Mouse (Mus musculus): ENCODE measurements at regions not wholly inside any gene's neighbourhood (a gene's known extent, or its start where the extent isn't known, plus 50 kb on each side); places are given as distances from the start of the nearest gene placed in this dataset.

DNA sequence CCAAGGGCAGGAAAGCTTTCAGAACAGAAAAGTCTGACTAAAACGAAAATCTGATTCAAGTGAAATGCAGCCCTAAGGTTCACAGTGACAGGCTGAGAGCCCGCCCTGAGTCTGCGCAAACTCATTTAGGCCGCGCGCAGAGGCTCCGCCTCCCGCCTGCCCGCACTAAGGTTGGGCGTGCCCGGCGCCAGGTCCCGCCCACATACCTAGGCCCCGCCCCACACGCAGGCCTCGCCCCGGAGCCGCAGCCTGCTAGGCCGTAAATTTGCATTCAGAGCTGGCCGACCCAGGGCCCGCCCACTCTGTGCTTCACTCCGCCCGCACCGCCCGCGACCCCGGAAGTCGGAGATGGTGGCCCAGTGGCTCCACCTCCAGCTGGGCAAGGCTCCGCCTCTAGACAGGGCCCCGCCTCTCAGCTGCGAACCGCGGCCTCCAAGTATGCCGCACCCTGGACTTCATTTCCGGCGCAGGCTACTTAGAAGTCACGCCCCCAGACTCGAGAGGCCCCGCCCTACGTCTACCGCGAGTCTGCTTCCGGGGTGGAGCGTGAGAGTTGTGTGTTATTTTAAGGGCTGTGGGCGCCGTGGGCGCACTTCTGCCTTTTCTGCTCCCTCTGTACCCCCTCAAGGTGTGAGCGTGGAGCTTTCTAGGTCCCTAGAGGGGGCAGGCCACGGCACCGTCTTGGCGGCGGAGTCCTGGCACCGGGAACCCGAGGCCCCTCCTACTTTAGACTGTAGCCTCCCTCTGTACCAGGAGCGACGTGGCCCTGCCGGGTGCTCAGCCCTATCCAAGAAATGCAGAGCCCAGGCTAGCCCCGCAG, 52.3 kb upstream of the Wnt7b start:
- Histone ChIP-seq H3K4me3 (ENCODE audit: low read depth, low read length) (peak overlapping the region; percentile 62), H3K27ac (ENCODE audit: low read depth, low read length) (peak overlapping the region; percentile 65; the same call in 1 of the 2 replicates), H3K4me1 (replicated peaks; ENCODE audit: control insufficient read depth, insufficient read depth, low read length) (no peaks in the 10 kb centered on the region), H3K9ac (ENCODE audit: low read depth, low read length) (peak overlapping the region; percentile 73), H3K4me2 (replicated peaks; ENCODE audit: low read depth, low read length) (peak overlapping the region; percentile 46), H3K27me3 (ENCODE audit: control insufficient read depth, insufficient read depth, low read length) (0 out of 2 replicates have a peak, but pooled peaks cover 2% of the 10 kb centered on the region), H3K36me3 (ENCODE audit: control insufficient read depth, insufficient read depth, low read length) (no peaks in the 10 kb centered on the region), H3K9me3 (ENCODE audit: control insufficient read depth, low read length) (no peaks in the 10 kb centered on the region)
- DNase-seq (ENCODE audit: low spot score) (peak; percentile 98), ATAC-seq (ENCODE audit: low FRiP score) (peak; percentile 99)
- under 1% methylated on average over 56 of the region's 58 CpGs for WGBS

DNA sequence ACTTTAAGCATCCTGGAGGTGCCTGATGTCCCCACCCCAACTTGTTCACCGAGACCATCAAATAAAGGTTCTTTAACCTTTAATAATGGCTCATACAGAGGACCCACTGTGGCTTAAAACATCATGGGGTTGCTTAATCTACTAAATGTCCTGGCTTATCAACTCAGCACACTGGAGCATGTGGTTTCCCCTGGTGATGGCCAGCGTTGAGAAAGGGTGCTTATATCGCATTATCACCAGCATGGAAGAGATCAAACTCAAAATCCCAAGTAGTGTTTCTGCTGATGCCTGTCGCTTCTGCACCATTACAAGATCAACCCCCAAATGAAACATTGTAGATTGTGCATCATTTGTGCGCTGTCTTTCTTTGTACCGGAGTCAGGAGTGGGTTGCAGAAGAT, 53.2 kb upstream of the Wnt7b start:
- Histone ChIP-seq H3K9ac (ENCODE audit: low read depth, low read length) (no peak overlapping the region; the same call in 1 of the 2 replicates), H3K27ac (ENCODE audit: low read depth, low read length) (no peak overlapping the region)
- WGBS, result 95% methylated on average over 6 of the region's 6 CpGs

DNA sequence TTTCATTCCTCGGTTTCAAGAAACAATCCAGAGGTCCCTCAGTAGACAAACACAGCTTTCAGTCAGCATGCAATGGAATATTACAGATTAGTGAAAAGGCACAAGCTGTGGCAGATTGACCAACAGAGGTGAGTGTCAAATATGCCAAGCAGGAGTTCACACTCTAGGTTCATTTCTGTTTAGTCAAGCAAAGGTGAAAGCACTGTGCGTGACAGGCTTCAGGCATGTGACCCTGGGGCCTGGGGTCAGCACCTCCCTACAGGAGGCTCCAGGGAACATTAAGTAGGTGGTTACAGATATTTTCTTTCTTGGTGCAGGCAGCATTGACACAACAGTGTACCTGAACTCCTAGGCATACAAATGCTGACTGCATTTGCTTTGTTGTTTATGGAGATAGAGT, 57.3 kb upstream of the Wnt7b start:
- H3K36me3 ChIP-seq (ENCODE audit: control insufficient read depth, insufficient read depth, low read length), result no peaks in the 10 kb centered on the region
- H3K27me3 ChIP-seq (ENCODE audit: control insufficient read depth, insufficient read depth, low read length), result peaks cover 16% of the 10 kb centered on the region
- no peak overlapping the region for H3K4me3 ChIP-seq (ENCODE audit: low read depth, low read length)
- no peaks in the 10 kb centered on the region for H3K9me3 ChIP-seq (ENCODE audit: control insufficient read depth, low read length)
- no peak overlapping the region for H3K9ac ChIP-seq (ENCODE audit: low read depth, low read length)
- no peak overlapping the region for H3K27ac ChIP-seq (ENCODE audit: low read depth, low read length)
- H3K4me2 ChIP-seq (replicated peaks; ENCODE audit: low read depth, low read length), result no peak overlapping the region
- 75% methylated on average over 2 of the region's 2 CpGs for WGBS
- no peaks in the 10 kb centered on the region for H3K4me1 ChIP-seq (replicated peaks; ENCODE audit: control insufficient read depth, insufficient read depth, low read length)
- no peak for DNase-seq (ENCODE audit: low spot score)
- ATAC-seq (ENCODE audit: low FRiP score), result no peak

More for the DNA sequence above, 53.2 kb upstream of the Wnt7b start:
- no peaks in the 10 kb centered on the region for H3K36me3 ChIP-seq (ENCODE audit: control insufficient read depth, insufficient read depth, low read length)
- 0 out of 2 replicates have a peak, but pooled peaks cover 2% of the 10 kb centered on the region for H3K27me3 ChIP-seq (ENCODE audit: control insufficient read depth, insufficient read depth, low read length)
- DNase-seq (ENCODE audit: low spot score), result no peak
- no peak for ATAC-seq (ENCODE audit: low FRiP score)
- H3K9me3 ChIP-seq (ENCODE audit: control insufficient read depth, low read length), result no peaks in the 10 kb centered on the region
- no peak overlapping the region; the same call in 1 of the 2 replicates for H3K4me3 ChIP-seq (ENCODE audit: low read depth, low read length)
- no peaks in the 10 kb centered on the region for H3K4me1 ChIP-seq (replicated peaks; ENCODE audit: control insufficient read depth, insufficient read depth, low read length)
- H3K4me2 ChIP-seq (replicated peaks; ENCODE audit: low read depth, low read length), result peak overlapping the region; percentile 46

DNA sequence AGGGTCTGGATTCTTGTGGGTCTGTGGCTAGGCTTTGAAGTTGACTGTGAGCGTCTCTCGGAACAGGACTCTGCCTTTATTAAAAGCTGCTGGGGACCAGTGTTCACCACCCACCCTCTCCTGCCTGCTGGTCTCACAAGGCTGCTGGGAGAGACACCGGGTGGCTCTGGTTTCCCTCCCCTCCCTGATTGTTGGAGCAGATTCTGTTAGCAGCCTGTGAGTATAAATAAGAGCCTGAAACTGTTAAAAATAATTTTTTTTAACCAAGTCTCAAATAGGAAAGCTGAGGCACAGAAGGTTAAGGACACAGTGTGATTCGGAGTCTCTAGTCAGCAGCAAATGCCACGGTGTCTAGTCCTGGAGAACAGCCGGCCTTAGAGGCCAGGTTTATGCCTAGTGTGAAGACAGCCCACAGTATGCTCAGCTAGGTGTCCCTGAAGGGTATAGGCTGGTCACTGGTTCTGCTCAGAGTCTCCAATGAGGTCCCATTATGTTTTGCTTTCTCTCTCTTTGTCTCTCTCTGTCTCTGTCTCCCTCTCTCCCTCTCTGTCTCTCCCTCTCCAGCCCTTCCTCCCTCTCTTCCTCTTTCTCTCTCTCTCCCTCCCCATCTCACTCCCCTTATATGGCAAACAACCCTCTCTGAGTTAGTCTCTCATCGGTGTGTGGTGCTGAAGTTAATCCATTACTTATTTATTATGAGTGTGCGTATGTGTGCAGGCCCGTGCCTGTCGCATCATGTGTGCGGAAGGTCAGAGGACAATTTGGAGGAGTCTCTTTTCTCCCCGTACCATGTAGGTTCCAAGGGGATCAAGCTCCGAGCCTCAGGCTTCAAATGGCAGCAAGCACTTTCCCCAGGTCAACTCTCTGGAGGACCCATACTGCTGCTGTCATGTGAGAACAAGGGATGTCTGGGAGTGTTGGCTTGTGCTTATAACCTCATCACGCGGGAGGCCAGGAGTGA, 59.1 kb upstream of the Wnt7b start:
- H3K36me3 ChIP-seq (ENCODE audit: control insufficient read depth, insufficient read depth, low read length), result no peaks in the 10 kb centered on the region
- H3K27me3 ChIP-seq (ENCODE audit: control insufficient read depth, insufficient read depth, low read length), result peaks cover 34% of the 10 kb centered on the region
- H3K4me3 ChIP-seq (ENCODE audit: low read depth, low read length), result no peak overlapping the region
- H3K9ac ChIP-seq (ENCODE audit: low read depth, low read length), result no peak overlapping the region
- DNase-seq (ENCODE audit: low spot score) (no peak), ATAC-seq (ENCODE audit: low FRiP score) (no peak)
- no peaks in the 10 kb centered on the region for H3K9me3 ChIP-seq (ENCODE audit: control insufficient read depth, low read length)
- no peak overlapping the region for H3K27ac ChIP-seq (ENCODE audit: low read depth, low read length)
- no peak overlapping the region for H3K4me2 ChIP-seq (replicated peaks; ENCODE audit: low read depth, low read length)
- WGBS, result 81% methylated on average over 15 of the region's 15 CpGs
- peaks cover 2% of the 10 kb centered on the region; the same call in 1 of the 2 replicates for H3K4me1 ChIP-seq (replicated peaks; ENCODE audit: control insufficient read depth, insufficient read depth, low read length)

DNA sequence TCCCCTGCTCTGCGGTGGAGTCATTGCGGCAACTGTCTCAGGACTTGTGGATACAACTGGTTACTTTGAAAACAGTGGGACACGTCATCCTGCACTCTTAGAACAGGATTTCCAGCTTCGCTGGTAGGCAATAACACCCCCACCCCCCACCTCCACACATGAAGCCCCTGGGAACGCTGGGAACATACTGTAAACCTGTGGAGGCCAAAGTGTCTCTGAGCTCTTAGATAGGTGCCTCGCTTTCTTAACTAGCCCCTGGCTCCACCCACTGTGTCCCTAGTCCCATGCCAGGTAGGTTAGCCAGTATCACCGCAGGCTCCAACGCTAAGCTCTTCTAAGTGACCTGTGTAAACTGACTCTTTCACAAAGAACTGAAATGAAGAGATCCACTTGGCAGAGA, 63.1 kb upstream of the Wnt7b start:
- no peaks in the 10 kb centered on the region for H3K36me3 ChIP-seq (ENCODE audit: control insufficient read depth, insufficient read depth, low read length)
- DNase-seq (ENCODE audit: low spot score) (no peak), ATAC-seq (ENCODE audit: low FRiP score) (no peak)
- peaks cover 2% of the 10 kb centered on the region; the same call in 1 of the 2 replicates for H3K4me1 ChIP-seq (replicated peaks; ENCODE audit: control insufficient read depth, insufficient read depth, low read length)
- no peaks in the 10 kb centered on the region for H3K9me3 ChIP-seq (ENCODE audit: control insufficient read depth, low read length)
- peak overlapping the region; percentile 63; the same call in 1 of the 2 replicates for H3K9ac ChIP-seq (ENCODE audit: low read depth, low read length)
- 59% methylated on average over 8 of the region's 8 CpGs for WGBS
- no peak overlapping the region for H3K4me3 ChIP-seq (ENCODE audit: low read depth, low read length)
- H3K27me3 ChIP-seq (ENCODE audit: control insufficient read depth, insufficient read depth, low read length), result peaks cover 64% of the 10 kb centered on the region
- 0 out of 2 replicates have a peak overlapping the region, but pooled peaks have one; percentile 33 for H3K27ac ChIP-seq (ENCODE audit: low read depth, low read length)
- 0 out of 2 replicates have a peak overlapping the region, but pooled peaks have one; percentile 62 for H3K4me2 ChIP-seq (replicated peaks; ENCODE audit: low read depth, low read length)

DNA sequence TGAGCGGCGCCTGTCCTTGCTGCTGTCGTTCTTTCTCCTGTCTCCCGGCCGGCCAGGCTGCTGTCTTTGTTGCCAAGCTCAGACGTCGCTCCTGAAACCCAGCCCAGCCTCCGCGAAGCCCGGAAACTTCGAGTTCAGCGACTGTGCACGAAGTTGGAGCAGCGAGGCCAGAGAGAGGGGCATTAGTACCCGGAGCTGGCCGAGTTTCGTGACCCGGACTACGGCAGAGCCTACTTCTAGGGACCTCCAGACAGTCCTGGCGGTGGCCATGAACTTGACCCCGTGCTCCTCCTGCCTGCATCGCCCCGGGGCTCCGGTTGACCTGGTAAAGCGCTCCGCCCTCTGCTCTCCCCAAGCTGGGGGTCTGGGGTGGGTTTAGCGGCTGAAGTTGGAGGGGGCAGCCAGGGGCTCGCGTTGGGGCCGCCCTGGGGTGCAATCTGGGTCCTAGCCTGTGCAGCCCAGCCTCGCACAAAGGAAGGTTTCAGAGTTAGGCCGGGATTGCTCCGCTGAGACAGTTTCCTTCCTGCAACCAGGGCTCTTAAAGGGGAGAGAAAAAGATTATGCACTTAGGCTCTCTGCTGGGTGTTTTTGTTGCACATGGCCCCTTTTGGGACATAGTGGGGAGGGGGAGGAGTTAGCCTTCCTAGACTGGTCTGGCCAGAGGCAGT, 63.8 kb upstream of the Wnt7b start:
- Histone ChIP-seq H3K4me2 (replicated peaks; ENCODE audit: low read depth, low read length) (peak overlapping the region; percentile 62), H3K9ac (ENCODE audit: low read depth, low read length) (peak overlapping the region; percentile 63), H3K4me1 (replicated peaks; ENCODE audit: control insufficient read depth, insufficient read depth, low read length) (peaks cover 2% of the 10 kb centered on the region; the same call in 1 of the 2 replicates), H3K27me3 (ENCODE audit: control insufficient read depth, insufficient read depth, low read length) (peaks cover 70% of the 10 kb centered on the region), H3K4me3 (ENCODE audit: low read depth, low read length) (peak overlapping the region; percentile 30), H3K9me3 (ENCODE audit: control insufficient read depth, low read length) (no peaks in the 10 kb centered on the region), H3K36me3 (ENCODE audit: control insufficient read depth, insufficient read depth, low read length) (no peaks in the 10 kb centered on the region), H3K27ac (ENCODE audit: low read depth, low read length) (peak overlapping the region; percentile 33; the same call in 1 of the 2 replicates)
- DNase-seq (ENCODE audit: low spot score), result peak; percentile 58
- 3% methylated on average over 33 of the region's 33 CpGs for WGBS
- peak; percentile 25; the same call in 1 of the 2 replicates for ATAC-seq (ENCODE audit: low FRiP score)

DNA sequence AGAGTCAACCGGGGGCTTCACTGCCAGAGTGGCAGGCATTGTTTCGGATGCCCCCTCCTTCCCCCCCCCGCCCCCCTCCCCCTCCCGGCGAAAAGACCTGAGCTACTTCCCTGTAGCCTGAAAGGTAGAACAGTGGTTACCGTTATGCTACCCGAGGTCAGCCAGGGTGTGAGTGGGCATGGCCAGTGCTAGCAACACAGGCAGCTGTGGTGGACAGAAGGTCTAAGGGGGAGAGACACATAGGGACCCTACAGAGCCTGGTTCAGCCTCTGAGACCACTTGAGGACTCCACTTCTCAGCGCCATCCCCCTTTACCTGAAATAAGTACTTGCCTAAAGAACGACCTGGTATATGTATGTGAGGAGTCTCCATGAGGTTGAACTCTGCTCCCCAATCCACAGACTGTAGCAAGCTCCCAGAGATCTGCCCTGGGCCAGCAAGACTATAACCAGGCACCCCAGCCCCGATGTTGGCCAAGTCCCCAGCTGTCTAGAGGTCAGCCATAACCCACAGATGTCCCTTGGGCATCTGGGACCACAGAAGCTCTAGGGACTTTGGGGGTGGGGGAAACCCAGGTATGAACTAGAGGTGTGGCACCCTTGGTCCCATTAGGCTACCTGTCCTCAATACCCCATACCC, 64.5 kb upstream of the Wnt7b start:
- DNase-seq (ENCODE audit: low spot score) (no peak), ATAC-seq (ENCODE audit: low FRiP score) (no peak; the same call in 1 of the 2 replicates)
- no peaks in the 10 kb centered on the region for H3K9me3 ChIP-seq (ENCODE audit: control insufficient read depth, low read length)
- H3K36me3 ChIP-seq (ENCODE audit: control insufficient read depth, insufficient read depth, low read length), result no peaks in the 10 kb centered on the region
- H3K27ac ChIP-seq (ENCODE audit: low read depth, low read length), result no peak overlapping the region
- no peak overlapping the region; the same call in 1 of the 2 replicates for H3K9ac ChIP-seq (ENCODE audit: low read depth, low read length)
- peak overlapping the region; percentile 30; the same call in 1 of the 2 replicates for H3K4me3 ChIP-seq (ENCODE audit: low read depth, low read length)
- peak overlapping the region; percentile 62 for H3K4me2 ChIP-seq (replicated peaks; ENCODE audit: low read depth, low read length)
- WGBS, result 33% methylated on average over 9 of the region's 10 CpGs
- H3K27me3 ChIP-seq (ENCODE audit: control insufficient read depth, insufficient read depth, low read length), result peaks cover 74% of the 10 kb centered on the region
- peaks cover 2% of the 10 kb centered on the region; the same call in 1 of the 2 replicates for H3K4me1 ChIP-seq (replicated peaks; ENCODE audit: control insufficient read depth, insufficient read depth, low read length)
